Mouse (Mus musculus): ENCODE measurements around the gene Pgrmc2. TPM values are rescaled to one million over a fixed set of nuclear protein-coding genes. Genes with fewer than 3 reads are reported as not detected.
A peak's percentile ranks its signal among the peaks of the same experiment; 100 is the strongest.

The Pgrmc2 gene
- polyA plus RNA-seq, 1 experiment from 2014 or later: 25.8 TPM

GRCm38 (mm10) chr3:41081474-41082301 is 1.2 kb downstream of the Pgrmc2 start:
- no peaks in the 10 kb centered on the region for H3K9me3 ChIP-seq (replicated peaks; ENCODE audit: control insufficient read depth, low read length, poor library complexity, severe bottlenecking)
- 3% methylated on average over 23 of the region's 23 CpGs for WGBS

GRCm38 (mm10) chr3:41080724-41081123 is 2.1 kb downstream of the Pgrmc2 start:
- H3K4me3 ChIP-seq (ENCODE audit: low read depth, low read length): no peak overlapping the region
- H3K27ac ChIP-seq (ENCODE audit: low read length): no peak overlapping the region
- no peak for ATAC-seq
- H3K9me3 ChIP-seq (replicated peaks; ENCODE audit: control insufficient read depth, low read length, poor library complexity, severe bottlenecking): no peaks in the 10 kb centered on the region
- H3K4me1 ChIP-seq (ENCODE audit: control insufficient read depth, insufficient read depth, low read length): peaks cover 23% of the 10 kb centered on the region
- 38% methylated on average over 3 of the region's 3 CpGs for WGBS
- no peaks in the 10 kb centered on the region for H3K27me3 ChIP-seq (ENCODE audit: control insufficient read depth, insufficient read depth, low read depth, low read length)
- no peak overlapping the region for H3K9ac ChIP-seq (ENCODE audit: low read depth, low read length)
- peak overlapping the region; percentile 77 for H3K4me2 ChIP-seq (ENCODE audit: low read length)
- H3K36me3 ChIP-seq (ENCODE audit: control insufficient read depth, insufficient read depth, low read length): no peaks in the 10 kb centered on the region

More at GRCm38 (mm10) chr3:41081474-41082301, 1.2 kb downstream of the Pgrmc2 start:
- H3K27ac ChIP-seq (ENCODE audit: low read length): 0 out of 2 replicates have a peak overlapping the region, but pooled peaks have one; percentile 91
- ATAC-seq: no peak
- H3K9ac ChIP-seq (ENCODE audit: low read depth, low read length): peak overlapping the region; percentile 89
- H3K4me2 ChIP-seq (ENCODE audit: low read length): peak overlapping the region; percentile 77
- no peaks in the 10 kb centered on the region for H3K36me3 ChIP-seq (ENCODE audit: control insufficient read depth, insufficient read depth, low read length)
- peak overlapping the region; percentile 92 for H3K4me3 ChIP-seq (ENCODE audit: low read depth, low read length)
- no peaks in the 10 kb centered on the region for H3K27me3 ChIP-seq (ENCODE audit: control insufficient read depth, insufficient read depth, low read depth, low read length)
- peaks cover 23% of the 10 kb centered on the region for H3K4me1 ChIP-seq (ENCODE audit: control insufficient read depth, insufficient read depth, low read length)

- Histone ChIP-seq H3K4me1 (ENCODE audit: control insufficient read depth, insufficient read depth, low read length) (peaks cover 14% of the 10 kb centered on the region), H3K9ac (ENCODE audit: low read depth, low read length) (no peak overlapping the region), H3K27me3 (ENCODE audit: control insufficient read depth, insufficient read depth, low read depth, low read length) (no peaks in the 10 kb centered on the region), H3K27ac (ENCODE audit: low read length) (no peak overlapping the region), H3K36me3 (ENCODE audit: control insufficient read depth, insufficient read depth, low read length) (no peaks in the 10 kb centered on the region), H3K4me3 (ENCODE audit: low read depth, low read length) (no peak overlapping the region), H3K4me2 (ENCODE audit: low read length) (no peak overlapping the region), H3K9me3 (replicated peaks; ENCODE audit: control insufficient read depth, low read length, poor library complexity, severe bottlenecking) (no peaks in the 10 kb centered on the region)
- WGBS: 100% methylated on average over 2 of the region's 2 CpGs
- no peak for ATAC-seq
Measured at GRCm38 (mm10) chr3:41078673-41079072, 4.2 kb downstream of the Pgrmc2 start.

DNA sequence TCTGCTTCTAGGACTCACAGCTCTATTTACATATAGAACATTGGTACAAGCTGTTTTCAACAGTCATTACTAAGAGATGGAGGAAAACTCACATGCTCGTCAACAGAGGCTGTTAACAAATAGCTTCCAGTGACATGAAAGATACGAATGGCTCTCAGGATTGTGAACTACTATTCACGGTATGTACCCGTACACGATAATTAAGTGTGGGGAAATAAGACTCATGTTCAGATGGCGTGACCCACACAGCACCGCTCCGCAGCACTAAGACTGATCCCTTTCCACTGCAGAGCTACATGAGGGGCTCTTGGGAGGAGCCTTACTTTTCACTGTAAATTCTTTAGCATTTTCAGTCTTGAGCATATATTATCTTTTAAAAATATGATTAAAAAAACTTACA is 7.5 kb downstream of the Pgrmc2 start:
- ATAC-seq: no peak
- WGBS: 85% methylated on average over 8 of the region's 8 CpGs
- Histone ChIP-seq H3K4me1 (ENCODE audit: control insufficient read depth, insufficient read depth, low read length) (peaks cover 2% of the 10 kb centered on the region; the same call in 1 of the 2 replicates), H3K9me3 (replicated peaks; ENCODE audit: control insufficient read depth, low read length, poor library complexity, severe bottlenecking) (no peaks in the 10 kb centered on the region), H3K36me3 (ENCODE audit: control insufficient read depth, insufficient read depth, low read length) (no peaks in the 10 kb centered on the region), H3K4me3 (ENCODE audit: low read depth, low read length) (no peak overlapping the region), H3K4me2 (ENCODE audit: low read length) (no peak overlapping the region), H3K27ac (ENCODE audit: low read length) (no peak overlapping the region), H3K27me3 (ENCODE audit: control insufficient read depth, insufficient read depth, low read depth, low read length) (no peaks in the 10 kb centered on the region), H3K9ac (ENCODE audit: low read depth, low read length) (no peak overlapping the region)

DNA sequence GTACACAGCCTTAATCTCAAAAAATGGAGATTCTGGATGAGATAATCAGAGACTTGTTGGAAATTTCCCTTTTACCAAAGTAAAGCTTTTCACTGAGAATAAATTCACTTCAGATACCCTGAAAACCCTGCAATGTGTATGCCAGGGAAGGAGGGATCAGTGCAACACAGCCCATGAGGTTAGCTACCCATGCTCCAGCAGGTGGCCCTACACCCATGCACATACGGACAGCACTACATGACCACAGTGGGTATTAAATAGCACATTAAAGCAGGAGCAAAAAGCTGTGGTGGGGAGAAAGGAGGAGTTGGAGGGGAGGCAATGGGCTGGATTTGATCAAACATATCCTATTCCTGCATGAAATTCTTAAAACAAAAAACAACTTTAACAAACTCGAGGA is 12.3 kb downstream of the Pgrmc2 start:
- Histone ChIP-seq H3K4me1 (ENCODE audit: control insufficient read depth, insufficient read depth, low read length) (no peaks in the 10 kb centered on the region), H3K27ac (ENCODE audit: low read length) (no peak overlapping the region), H3K27me3 (ENCODE audit: control insufficient read depth, insufficient read depth, low read depth, low read length) (no peaks in the 10 kb centered on the region), H3K9me3 (replicated peaks; ENCODE audit: control insufficient read depth, low read length, poor library complexity, severe bottlenecking) (no peaks in the 10 kb centered on the region), H3K4me3 (ENCODE audit: low read depth, low read length) (no peak overlapping the region), H3K36me3 (ENCODE audit: control insufficient read depth, insufficient read depth, low read length) (peaks cover 12% of the 10 kb centered on the region), H3K4me2 (ENCODE audit: low read length) (no peak overlapping the region), H3K9ac (ENCODE audit: low read depth, low read length) (no peak overlapping the region)
- WGBS: 75% methylated on average over 2 of the region's 2 CpGs
- peak; percentile 70; the same call in 1 of the 2 replicates for ATAC-seq

DNA sequence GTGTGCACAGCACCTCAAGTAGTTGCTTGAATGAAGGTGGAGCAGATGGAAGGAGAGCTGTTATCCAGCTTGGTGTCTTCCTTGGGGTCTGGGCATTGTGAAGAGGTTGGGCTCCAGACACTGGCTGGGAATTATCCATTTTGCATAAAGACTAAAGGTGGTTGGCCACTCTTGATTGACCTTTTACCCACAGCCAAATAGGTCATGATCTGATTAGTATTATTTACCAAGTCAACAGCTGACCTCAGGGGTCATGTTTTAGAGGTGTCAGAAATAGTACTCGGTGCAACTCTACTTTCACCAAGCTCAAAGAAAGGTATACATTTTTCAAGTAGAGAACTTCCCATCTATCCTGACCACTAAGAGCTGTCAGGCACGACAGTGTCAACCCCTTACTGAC is 17.5 kb downstream of the Pgrmc2 start:
- no peak overlapping the region for H3K4me3 ChIP-seq (ENCODE audit: low read depth, low read length)
- no peak overlapping the region for H3K27ac ChIP-seq (ENCODE audit: low read length)
- H3K4me1 ChIP-seq (ENCODE audit: control insufficient read depth, insufficient read depth, low read length): no peaks in the 10 kb centered on the region
- no peak overlapping the region for H3K9ac ChIP-seq (ENCODE audit: low read depth, low read length)
- ATAC-seq: no peak
- 95% methylated on average over 2 of the region's 2 CpGs for WGBS
- no peak overlapping the region for H3K4me2 ChIP-seq (ENCODE audit: low read length)
- H3K27me3 ChIP-seq (ENCODE audit: control insufficient read depth, insufficient read depth, low read depth, low read length): no peaks in the 10 kb centered on the region
- peaks cover 15% of the 10 kb centered on the region for H3K36me3 ChIP-seq (ENCODE audit: control insufficient read depth, insufficient read depth, low read length)
- H3K9me3 ChIP-seq (replicated peaks; ENCODE audit: control insufficient read depth, low read length, poor library complexity, severe bottlenecking): no peaks in the 10 kb centered on the region

- no peaks in the 10 kb centered on the region for H3K4me1 ChIP-seq (ENCODE audit: control insufficient read depth, insufficient read depth, low read length)
- 89% methylated on average over 2 of the region's 2 CpGs for WGBS
- no peaks in the 10 kb centered on the region for H3K27me3 ChIP-seq (ENCODE audit: control insufficient read depth, insufficient read depth, low read depth, low read length)
- H3K4me2 ChIP-seq (ENCODE audit: low read length): no peak overlapping the region
- H3K36me3 ChIP-seq (ENCODE audit: control insufficient read depth, insufficient read depth, low read length): peaks cover 9% of the 10 kb centered on the region
- H3K4me3 ChIP-seq (ENCODE audit: low read depth, low read length): no peak overlapping the region
- H3K27ac ChIP-seq (ENCODE audit: low read length): no peak overlapping the region
- no peaks in the 10 kb centered on the region for H3K9me3 ChIP-seq (replicated peaks; ENCODE audit: control insufficient read depth, low read length, poor library complexity, severe bottlenecking)
- H3K9ac ChIP-seq (ENCODE audit: low read depth, low read length): no peak overlapping the region
- ATAC-seq: no peak
Measured at GRCm38 (mm10) chr3:41062758-41063157, 20.1 kb downstream of the Pgrmc2 start.

DNA sequence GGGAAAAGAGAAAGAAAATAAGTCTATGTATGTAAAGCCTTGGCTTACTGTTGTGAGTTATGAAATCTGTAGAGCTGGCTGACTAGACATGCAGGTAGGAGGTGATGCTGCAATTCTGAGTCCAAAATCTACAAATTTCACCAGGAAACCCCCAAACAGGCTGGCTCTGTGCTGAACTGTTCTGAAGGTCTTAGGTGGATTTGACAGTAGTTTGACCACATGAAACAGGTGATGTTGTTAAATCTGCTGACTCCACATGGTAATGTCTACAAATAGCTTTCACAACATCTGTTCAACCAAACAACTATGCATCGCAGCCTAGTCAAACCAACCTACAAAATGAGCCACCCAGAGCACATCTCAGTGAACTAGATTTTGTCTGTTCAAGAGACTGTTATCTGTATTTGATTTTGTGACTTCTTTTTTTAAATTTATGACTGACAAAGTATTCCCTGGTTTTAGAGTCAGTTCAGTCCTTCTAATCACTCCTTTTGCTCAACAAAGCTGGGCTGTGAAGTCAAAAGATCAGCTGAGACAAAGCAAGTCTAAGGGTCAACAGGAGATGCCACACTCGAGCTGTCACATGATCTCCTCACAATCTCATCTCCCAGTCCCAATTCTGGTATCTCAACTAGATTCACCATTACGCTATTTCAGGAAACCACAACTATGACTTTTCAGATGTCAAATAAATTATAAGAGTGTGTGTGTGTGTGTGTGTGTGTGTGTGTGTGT is 20.8 kb downstream of the Pgrmc2 start:
- Histone ChIP-seq H3K27ac (ENCODE audit: low read length) (no peak overlapping the region), H3K9ac (ENCODE audit: low read depth, low read length) (no peak overlapping the region), H3K9me3 (replicated peaks; ENCODE audit: control insufficient read depth, low read length, poor library complexity, severe bottlenecking) (no peaks in the 10 kb centered on the region), H3K4me1 (ENCODE audit: control insufficient read depth, insufficient read depth, low read length) (no peaks in the 10 kb centered on the region), H3K4me2 (ENCODE audit: low read length) (no peak overlapping the region), H3K27me3 (ENCODE audit: control insufficient read depth, insufficient read depth, low read depth, low read length) (no peaks in the 10 kb centered on the region), H3K4me3 (ENCODE audit: low read depth, low read length) (no peak overlapping the region), H3K36me3 (ENCODE audit: control insufficient read depth, insufficient read depth, low read length) (peaks cover 9% of the 10 kb centered on the region)
- WGBS: 89% methylated on average over 3 of the region's 3 CpGs
- ATAC-seq: no peak

DNA sequence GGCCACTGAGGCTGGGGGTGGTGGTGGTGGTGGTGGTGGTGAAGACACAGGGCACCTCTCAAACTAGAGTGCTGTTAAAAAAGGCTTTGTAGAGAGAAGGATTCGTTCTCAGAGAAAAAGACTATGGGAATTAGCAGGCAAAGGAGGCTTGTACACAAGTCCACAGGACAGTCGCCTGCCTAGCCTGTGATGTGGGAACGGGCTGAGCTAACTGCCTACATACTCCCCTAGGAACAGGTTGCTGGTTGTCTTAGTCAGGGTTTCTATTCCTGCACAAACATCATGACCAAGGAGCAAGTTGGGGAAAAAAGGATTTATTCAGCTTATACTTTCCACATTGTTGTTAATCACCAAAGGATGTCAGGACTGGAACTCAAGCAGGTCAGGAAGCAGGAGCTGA is 23.6 kb downstream of the Pgrmc2 start:
- Histone ChIP-seq H3K36me3 (ENCODE audit: control insufficient read depth, insufficient read depth, low read length) (no peaks in the 10 kb centered on the region), H3K4me2 (ENCODE audit: low read length) (no peak overlapping the region), H3K27ac (ENCODE audit: low read length) (no peak overlapping the region), H3K4me3 (ENCODE audit: low read depth, low read length) (no peak overlapping the region), H3K9ac (ENCODE audit: low read depth, low read length) (no peak overlapping the region), H3K27me3 (ENCODE audit: control insufficient read depth, insufficient read depth, low read depth, low read length) (no peaks in the 10 kb centered on the region), H3K9me3 (replicated peaks; ENCODE audit: control insufficient read depth, low read length, poor library complexity, severe bottlenecking) (0 out of 2 replicates have a peak, but pooled peaks cover 3% of the 10 kb centered on the region), H3K4me1 (ENCODE audit: control insufficient read depth, insufficient read depth, low read length) (no peaks in the 10 kb centered on the region)
- WGBS: 91% methylated on average over 3 of the region's 3 CpGs
- no peak for ATAC-seq

All from midbrain, embryonic 16.5 days (tissue).